Mouse (Mus musculus): ENCODE measurements at regions not wholly inside any gene's neighbourhood (a gene's known extent, or its start where the extent isn't known, plus 50 kb on each side); places are given as distances from the start of the nearest gene placed in this dataset.

GRCm38 (mm10) chr11:16683538-16683937 lies 68.5 kb upstream of the Egfr start:
- TF ChIP-seq CTCF (conservative IDR thresholded peaks at IDR 0.05): no peak
- no peak overlapping the region for H3K4me3 ChIP-seq
- no peak for DNase-seq (ENCODE audit: low spot score in 2 of 2)
- H3K27ac ChIP-seq: no peak overlapping the region

- no peak for DNase-seq (ENCODE audit: low spot score in 2 of 2)
- Histone ChIP-seq H3K4me3 (no peak overlapping the region), H3K27ac (no peak overlapping the region)
- TF ChIP-seq CTCF (conservative IDR thresholded peaks at IDR 0.05): no peak
Observed at GRCm38 (mm10) chr11:16695596-16695995, 56.4 kb upstream of the Egfr start.

GRCm38 (mm10) chr11:16696787-16697186 lies 55.2 kb upstream of the Egfr start:
- H3K27ac ChIP-seq: no peak overlapping the region
- no peak for TF ChIP-seq CTCF (conservative IDR thresholded peaks at IDR 0.05)
- DNase-seq (ENCODE audit: low spot score in 2 of 2): no peak
- H3K4me3 ChIP-seq: no peak overlapping the region

- no peak for DNase-seq (ENCODE audit: low spot score in 2 of 2)
- no peak overlapping the region for H3K27ac ChIP-seq
- no peak for TF ChIP-seq CTCF (conservative IDR thresholded peaks at IDR 0.05)
- H3K4me3 ChIP-seq: no peak overlapping the region
Observed at GRCm38 (mm10) chr11:16701826-16702225, 50.2 kb upstream of the Egfr start.

Small RNAs in the stretch of these regions (microRNA-seq; reads per million reads assigned to microRNA genes)
- 0 reads per million in 2 experiments for gene Gm24714

Measured in layer of hippocampus, adult 2 months (tissue).